Mouse (Mus musculus) effector memory CD4-positive, alpha-beta T cell, adult 5 months (primary cell): Measurements from ENCODE around the gene Ino80d. TPM values are rescaled to one million over a fixed set of nuclear protein-coding genes. Genes with fewer than 3 reads are reported as not detected.

Source experiments
- polyA plus RNA-seq: library from polyadenylated mRNA; unstranded; fragments of 100-300 nt; shearing (Covaris generic); gene quantifications from one replicate; pipeline ENCODE4 v1.2.1, GENCODE M21; 2017

The Ino80d gene
- polyA plus RNA-seq, result 24.2 TPM

GRCm38 (mm10) chr1:63114136-63114781 is at the start of gene Ino80d:
Gene Ino80d, minus strand, starts transcription at chr1:63114667.

Other genes starting within 250 kb of the Ino80d start
- gene Eef1b2, start 62.2 kb upstream of the Ino80d start, polyA plus RNA-seq, result 409 TPM
- 66.4 TPM for gene Ndufs1, start 62.2 kb upstream of the Ino80d start, polyA plus RNA-seq
- gene Gpr1, start 99.9 kb upstream of the Ino80d start, polyA plus RNA-seq, result not detected
- 3.0 TPM for gene Zdbf2, start 158.6 kb upstream of the Ino80d start, polyA plus RNA-seq